Mouse (Mus musculus) lung, postnatal 0 days (tissue): Measurements from ENCODE around the gene Tjp2.

Experiments
- CTCF ChIP-seq: IDR thresholded peaks from 2 replicates; pipeline ENCODE4 v1.5.1; 2016; ENCODE audit warnings: antibody characterized with exemption, mild to moderate bottlenecking
- EP300 ChIP-seq: IDR thresholded peaks from 2 replicates; pipeline ENCODE4 v1.6.1; 2016; ENCODE audit warnings: antibody characterized with exemption, mild to moderate bottlenecking, control low read depth

- TF ChIP-seq CTCF: no peak
- TF ChIP-seq EP300: peak; percentile 90
These were observed 58.2 kb downstream of the Tjp2 start for GRCm38 (mm10) chr19:24166516-24167091.
